Mouse (Mus musculus) gastrocnemius, postnatal 10 days (tissue): ENCODE data around the gene Gpn3. TPM values are rescaled to one million over a fixed set of nuclear protein-coding genes. Genes with fewer than 3 reads are reported as not detected.

Source experiments
- DNase-seq: peaks from one replicate; pipeline ENCODE4 v3.0.0; 2021; ENCODE audit warnings: mixed read lengths
- total RNA-seq, 2 experiments: library from RNA; stranded (reverse); gene quantifications; 2 replicates each; pipeline ENCODE4 v1.2.3; 2021

Gpn3 gene
- total RNA-seq, 2 experiments from 2014 or later = 23.1 to 24.4 TPM

- DNase-seq = no peak
Observed at GRCm38 (mm10) chr5:122421271-122422068, 49.8 kb downstream of the Gpn3 start, which contains the start of gene Anapc7. Anapc7 (plus strand) TSS chr5:122421693.

GRCm38 (mm10) chr5:122422071-122422964 lies 50.6 kb downstream of the Gpn3 start:
- DNase-seq = peak; percentile 90

- DNase-seq = no peak
Observed at GRCm38 (mm10) chr5:122423083-122423482, 51.4 kb downstream of the Gpn3 start.

DNA sequence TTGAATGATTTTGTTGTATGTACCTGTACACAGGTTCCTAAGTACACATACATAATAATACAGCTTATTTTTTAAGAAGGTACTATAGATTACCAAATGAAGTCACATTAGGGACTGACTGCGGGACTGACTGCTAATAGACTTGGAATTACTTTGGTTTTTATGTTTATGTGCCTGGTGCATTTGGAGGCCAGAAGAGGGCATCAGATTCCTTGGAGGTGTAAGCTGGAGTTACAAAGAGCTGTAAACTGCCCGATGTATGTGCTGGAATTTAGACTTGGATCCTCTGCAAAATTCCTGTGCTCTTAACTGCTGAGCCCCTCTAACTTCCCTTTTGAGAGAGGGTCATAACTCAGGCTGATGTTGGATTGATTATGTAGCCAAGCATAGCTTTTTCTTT lies 53.9 kb downstream of the Gpn3 start:
- DNase-seq = no peak

DNA sequence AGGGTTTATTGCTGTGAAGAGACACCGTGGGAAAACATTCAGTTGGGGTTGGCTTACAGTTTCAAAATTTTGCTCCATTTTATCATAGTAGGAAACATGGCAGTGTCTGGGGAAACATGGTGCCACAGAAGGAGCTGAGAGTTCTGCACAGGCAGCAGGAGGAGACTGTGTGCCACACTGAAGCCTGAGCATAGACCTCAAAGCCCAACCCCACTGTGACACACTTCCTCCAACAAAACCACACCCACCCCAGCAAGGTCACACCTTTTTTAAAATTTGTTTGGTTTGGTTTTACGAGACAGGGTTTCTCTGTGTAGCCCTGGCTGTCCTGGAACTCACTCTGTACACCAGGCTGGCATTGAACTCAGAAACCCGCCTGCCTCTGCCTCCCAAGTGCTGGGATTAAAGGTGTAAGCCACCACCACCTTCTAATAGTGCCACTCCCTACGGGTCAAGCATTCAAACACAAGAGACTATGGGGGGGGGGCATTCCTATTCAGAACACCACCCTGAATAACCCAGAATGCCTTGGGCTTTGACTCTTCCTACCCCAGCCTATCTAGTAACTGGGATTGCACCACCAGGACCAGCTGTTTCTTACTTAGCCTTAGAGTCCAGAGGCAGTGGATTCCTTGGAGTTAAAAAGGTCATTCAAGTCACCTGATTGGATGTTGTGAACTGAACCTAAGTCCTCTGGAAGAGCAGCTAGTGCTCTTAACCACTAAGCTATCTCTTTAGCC lies 58.5 kb downstream of the Gpn3 start:
- no peak for DNase-seq

- no peak for DNase-seq
Observed at GRCm38 (mm10) chr5:122431221-122431620, 59.5 kb downstream of the Gpn3 start.

Other genes with a start within 250 kb of the Gpn3 start
- gene Ccdc63, start 231.1 kb upstream of the Gpn3 start, total RNA-seq = not detected
- gene Ppp1cc, start 213.6 kb upstream of the Gpn3 start, total RNA-seq = 100 to 1,000 TPM; 144 to 156 TPM
- gene Hvcn1, start 165.1 kb upstream of the Gpn3 start, total RNA-seq = 1 to 10 TPM; 4.0 to 4.3 TPM
- 1 to 10 TPM; 2.8 to 6.3 TPM for gene Tctn1, start 107.4 kb upstream of the Gpn3 start, total RNA-seq
- 10 to 100 TPM; 30.0 to 36.1 TPM for gene Pptc7, start 87.5 kb upstream of the Gpn3 start, total RNA-seq
- gene Rad9b, start 17.6 kb upstream of the Gpn3 start, total RNA-seq = 1 to 10 TPM; 1.8 to 2.0 TPM
- 10 to 100 TPM; 60.3 to 72.5 TPM for gene Vps29, start 17.5 kb upstream of the Gpn3 start, total RNA-seq
- 10 to 100 TPM in 1 of 2 experiments, 1 to 10 TPM in 1; 9.7 to 11.5 TPM for gene Fam216a, start 488 bp downstream of the Gpn3 start, total RNA-seq
- 10 to 100 TPM; 75.9 to 89.9 TPM for gene Arpc3, start 20.0 kb downstream of the Gpn3 start, total RNA-seq
- gene Anapc7, start 49.8 kb downstream of the Gpn3 start, total RNA-seq = 10 to 100 TPM; 21.5 to 25.4 TPM
- gene Atp2a2, start 130.3 kb downstream of the Gpn3 start, total RNA-seq = 100 to 1,000 TPM; 156 to 181 TPM
- gene Ift81, start 242.6 kb downstream of the Gpn3 start, total RNA-seq = 1 to 10 TPM; 7.0 to 7.9 TPM